Mouse (Mus musculus) MEL (cell line): Measurements from ENCODE around the gene Limd2.
A peak's percentile ranks its signal among the peaks of the same experiment; 100 is the strongest.

Experiments used
- CTCF ChIP-seq, 3 experiments: IDR thresholded peaks in 2 of 3; conservative IDR thresholded peaks in 1 of 3; 2 replicates each; pipeline ENCODE4 v1.5.1; 2011 to 2012; ENCODE audit warnings: low read length in 3 of 3, low read depth in 2 of 3, mild to moderate bottlenecking in 2 of 3, improper control_type of control experiment in 1 of 3, inconsistent platforms in 1 of 3, mixed read lengths in 1 of 3, moderate library complexity in 1 of 3; ENCODE audit not compliant: control insufficient read depth in 1 of 3, insufficient read depth in 1 of 3, poor library complexity in 1 of 3, severe bottlenecking in 1 of 3
- E2F4 ChIP-seq: IDR thresholded peaks from 2 replicates; pipeline ENCODE4 v1.6.1; 2011; ENCODE audit warnings: low read depth, low read length, improper control_type of control experiment, borderline replicate concordance
- EP300 ChIP-seq, 2 experiments: IDR thresholded peaks; 2 replicates each; pipeline ENCODE4 v1.6.1; 2011; ENCODE audit warnings: improper control_type of control experiment in 2 of 2, low read length in 2 of 2, low read depth in 1 of 2, mild to moderate bottlenecking in 1 of 2
- KAT2A ChIP-seq: conservative IDR thresholded peaks from 2 replicates; pipeline ENCODE4 v1.6.1; 2012; ENCODE audit warnings: low read depth, low read length, improper control_type of control experiment, inconsistent platforms
- RCOR1 ChIP-seq: IDR thresholded peaks from 2 replicates; pipeline ENCODE4 v1.6.1; 2012; ENCODE audit warnings: low read depth, mild to moderate bottlenecking, inconsistent platforms, low read length, improper control_type of control experiment

DNA sequence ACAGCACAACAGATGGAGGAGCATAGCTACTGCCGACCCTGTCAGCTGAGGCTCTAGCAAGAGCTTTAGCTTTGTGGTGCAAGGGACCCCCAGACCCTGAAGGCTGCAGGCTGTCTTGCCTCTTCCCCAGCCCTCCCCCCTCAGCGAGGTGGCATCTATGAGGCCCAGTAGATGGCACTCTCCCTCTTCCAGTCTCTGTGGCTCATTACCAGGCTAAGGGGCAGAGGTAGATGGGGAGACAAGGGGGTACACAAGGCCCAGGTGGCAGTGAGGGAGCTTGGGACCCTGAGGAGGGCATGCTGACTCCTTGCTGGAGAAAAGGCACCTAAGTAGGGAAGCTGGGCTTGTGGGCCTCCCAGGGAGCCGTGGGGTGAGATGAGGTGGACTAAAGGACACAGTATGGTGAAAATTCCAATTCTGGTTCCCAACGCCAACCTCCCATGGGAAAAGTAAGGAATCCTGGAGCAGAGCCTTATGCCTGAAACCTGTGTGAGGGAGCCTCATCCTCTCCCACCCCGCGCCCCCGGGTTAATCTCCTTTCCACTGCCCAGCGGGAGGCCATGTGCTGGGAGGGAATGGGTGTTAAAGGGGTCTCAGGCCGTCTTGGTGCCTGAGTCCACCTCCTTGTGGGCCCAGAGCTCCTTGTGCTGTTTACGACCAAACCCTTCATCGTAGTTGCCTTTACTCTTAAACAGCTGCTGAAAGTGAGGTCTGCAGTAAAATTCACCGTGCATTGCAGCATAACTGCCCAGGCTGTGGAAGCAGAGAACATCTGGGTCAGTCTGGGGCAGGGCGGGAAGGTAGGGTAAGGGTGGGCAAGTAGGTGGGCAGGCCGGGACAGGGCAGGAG is 2.4 kb downstream of the Limd2 start:
- TF ChIP-seq CTCF (IDR thresholded peaks at IDR 0.05 in 2 of 3, conservative IDR thresholded peaks at IDR 0.05 in 1 of 3; ENCODE audit: control insufficient read depth in 1 of 3, insufficient read depth in 1 of 3, low read depth in 2 of 3, low read length in 3 of 3, poor library complexity in 1 of 3, severe bottlenecking in 1 of 3): peak; percentile 33 to 67 (median 65); a peak in 5 of 6 replicates
- TF ChIP-seq EP300 (IDR thresholded peaks at IDR 0.05; ENCODE audit: low read depth in 1 of 2, low read length in 2 of 2): no peak
- no peak for TF ChIP-seq RCOR1
- no peak for TF ChIP-seq KAT2A
- TF ChIP-seq E2F4: no peak
